Mouse (Mus musculus): ENCODE results near the gene Tbxas1.

Tbxas1 gene

DNA sequence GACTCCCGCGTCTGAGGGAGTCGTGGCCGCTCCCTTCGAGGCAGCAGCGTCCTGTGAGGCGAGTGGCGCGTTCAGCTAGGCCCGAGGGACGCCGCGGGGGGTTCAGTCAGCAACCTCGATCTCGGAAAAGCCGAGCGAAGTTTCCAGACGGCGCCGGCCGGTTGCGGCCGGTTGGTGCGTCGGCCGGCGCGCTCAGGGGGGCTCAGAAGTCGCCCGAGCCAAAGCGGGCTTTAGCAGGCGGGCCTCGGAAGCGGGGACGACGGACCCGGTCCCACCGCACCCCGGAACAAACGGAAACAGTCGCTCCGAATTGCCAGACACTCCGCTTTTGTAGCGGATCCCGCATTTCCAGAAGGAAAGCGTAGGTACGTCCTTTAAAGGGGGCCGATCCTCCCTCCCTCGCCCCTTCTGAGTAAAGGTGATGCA lies 243.3 kb downstream of the Tbxas1 start:
- peak; percentile 78 for DNase-seq (ENCODE audit: low spot score)

DNA sequence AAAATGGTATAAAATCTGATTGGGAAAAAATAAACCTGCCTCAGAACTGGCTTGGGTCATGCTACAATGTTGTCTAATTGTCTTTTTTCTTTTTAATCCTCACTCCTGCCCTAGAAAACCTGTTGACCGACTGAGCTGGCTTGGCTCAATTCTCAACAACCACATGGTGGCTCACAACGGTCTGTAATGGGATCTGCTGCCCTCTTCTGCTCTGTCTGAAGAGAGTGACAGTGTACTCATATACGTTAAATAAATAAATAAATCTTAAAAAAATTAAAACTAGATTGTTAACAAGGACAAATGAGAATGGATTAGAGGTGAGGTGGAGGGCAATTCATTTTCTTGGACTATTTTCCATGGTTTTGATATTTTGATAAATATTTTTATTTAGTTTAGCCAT lies 245.5 kb downstream of the Tbxas1 start:
- DNase-seq (ENCODE audit: low spot score): no peak

DNA sequence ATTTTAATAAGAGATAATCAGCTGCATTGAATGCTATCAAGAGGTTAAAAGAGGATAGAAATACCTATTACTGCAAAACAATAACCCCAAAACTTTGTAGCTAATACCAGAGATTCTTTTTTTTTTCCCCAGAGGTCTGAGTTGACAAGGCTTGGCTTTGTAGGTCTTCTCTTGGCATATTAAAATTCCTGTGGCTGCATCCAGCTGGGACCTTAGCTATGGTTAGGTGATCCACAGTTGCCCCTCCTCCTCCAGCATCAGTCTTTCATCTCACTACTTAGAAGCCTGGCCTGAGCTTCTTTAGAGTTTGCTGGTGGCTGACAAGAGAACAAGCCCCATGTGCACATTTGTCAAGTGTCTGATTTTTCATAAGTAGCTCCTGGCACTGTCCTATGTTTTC lies 249.5 kb downstream of the Tbxas1 start:
- DNase-seq (ENCODE audit: low spot score): no peak

DNA sequence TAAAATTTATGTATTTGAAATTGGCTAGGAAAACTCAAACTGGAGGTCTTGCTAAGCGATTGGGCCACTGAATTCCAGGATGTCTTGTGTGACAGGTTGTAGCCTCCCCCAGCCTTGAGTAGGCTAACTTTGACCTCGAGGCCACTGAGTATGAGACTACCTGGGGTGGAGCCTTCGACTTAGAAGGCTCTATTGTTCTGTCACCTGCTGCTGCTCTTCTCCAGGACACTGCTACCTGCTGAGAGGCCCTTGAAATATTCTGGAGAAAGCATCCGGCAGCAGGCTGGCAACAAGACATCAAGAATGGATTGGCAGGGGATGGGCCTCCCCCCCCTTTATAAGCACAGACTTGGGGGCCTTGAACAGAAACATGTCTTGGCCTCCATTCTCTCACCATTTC lies 256.3 kb downstream of the Tbxas1 start:
- no peak for DNase-seq (ENCODE audit: low spot score)

DNA sequence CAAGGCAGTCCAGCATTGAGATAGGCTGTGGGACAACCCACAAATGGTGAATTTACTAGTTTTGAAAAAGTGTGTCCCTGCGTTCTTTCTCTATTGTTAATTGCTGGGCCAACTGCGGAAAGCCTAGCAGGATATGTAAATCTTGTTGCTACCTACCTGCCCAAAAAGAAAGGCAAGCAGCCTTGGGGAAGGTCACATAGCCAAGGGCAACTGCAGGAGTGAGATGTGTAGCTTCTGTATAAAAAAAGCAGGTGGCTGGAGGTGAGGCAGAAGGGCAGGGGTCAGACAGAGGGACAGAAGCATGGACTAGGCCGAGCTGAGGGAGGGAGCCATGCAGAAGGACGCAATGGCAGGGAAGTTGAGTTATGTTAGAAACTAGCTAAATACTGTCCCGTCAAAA lies 257.4 kb downstream of the Tbxas1 start:
- DNase-seq (ENCODE audit: low spot score): no peak
